Mouse (Mus musculus): ENCODE measurements around the gene Gatad2b. TPM values are rescaled to one million over a fixed set of nuclear protein-coding genes. Genes with fewer than 3 reads are reported as not detected.
A peak's percentile ranks its signal among the peaks of the same experiment; 100 is the strongest.
"Not testable (repeated sequence)": the region's sequence is repeated elsewhere in the genome, so short reads cannot be mapped to it uniquely, and the experiment has no call there.

Gatad2b gene
- 10 to 100 TPM; 55.5 to 65.9 TPM for total RNA-seq (2021)
- long read RNA-seq, experiment 1, partial matches to known transcripts = 0 of 6 reads
- long read RNA-seq, experiment 1, other reads (novel, unspliced or antisense) = 6 of 6 reads
- long read RNA-seq, experiment 2, partial matches to known transcripts = 0 of 4 reads
- long read RNA-seq, experiment 2, other reads (novel, unspliced or antisense) = 4 of 4 reads

DNA sequence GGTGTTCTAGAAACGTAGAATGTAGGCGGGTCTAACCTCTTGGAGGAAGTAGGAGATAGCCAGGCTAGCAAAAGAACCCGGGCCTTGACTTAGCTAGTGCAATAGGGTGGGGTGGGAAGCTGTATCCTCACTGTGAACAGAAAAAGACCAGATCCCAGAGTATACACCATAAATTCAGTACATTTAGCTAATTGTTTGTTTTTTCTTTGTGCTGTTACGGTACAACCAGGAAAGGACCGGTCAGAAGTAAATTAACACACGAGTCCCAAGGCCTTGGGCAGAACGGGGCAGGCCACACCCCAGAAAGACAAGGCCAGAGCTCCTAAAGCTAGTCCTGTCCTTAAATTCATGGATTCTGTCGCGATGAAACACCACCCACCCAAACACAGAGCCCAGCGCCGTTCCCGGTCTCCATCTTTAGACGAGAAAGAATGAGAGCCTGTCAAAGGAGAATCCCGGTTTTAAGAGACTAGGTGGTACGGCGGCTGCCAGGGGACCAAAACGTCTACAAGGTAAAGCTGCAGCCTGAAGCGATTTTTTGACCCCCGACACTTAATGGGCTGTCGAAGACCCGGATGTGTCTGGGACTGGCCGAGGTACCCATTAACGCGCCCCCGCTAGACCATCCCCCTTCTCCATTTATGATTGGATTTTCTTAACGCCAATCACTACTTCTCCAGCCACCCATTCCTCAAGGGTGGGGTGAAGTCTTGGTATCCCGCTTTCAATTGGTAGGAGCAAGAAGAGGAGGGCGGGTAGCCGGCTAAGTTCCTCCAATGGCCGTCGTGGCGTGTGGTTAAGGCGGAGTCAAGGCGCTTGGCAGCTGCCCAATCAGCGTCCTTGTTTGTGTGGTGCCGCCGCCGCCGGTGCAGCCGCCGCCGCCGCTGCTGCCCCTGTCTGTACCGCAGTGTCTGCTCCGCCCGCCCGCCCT, at the start of gene Gatad2b:
Gene Gatad2b, plus strand, starts transcription at position 834 of the 931 bp plus-strand sequence.
- DNase-seq = peak; percentile 98

DNA sequence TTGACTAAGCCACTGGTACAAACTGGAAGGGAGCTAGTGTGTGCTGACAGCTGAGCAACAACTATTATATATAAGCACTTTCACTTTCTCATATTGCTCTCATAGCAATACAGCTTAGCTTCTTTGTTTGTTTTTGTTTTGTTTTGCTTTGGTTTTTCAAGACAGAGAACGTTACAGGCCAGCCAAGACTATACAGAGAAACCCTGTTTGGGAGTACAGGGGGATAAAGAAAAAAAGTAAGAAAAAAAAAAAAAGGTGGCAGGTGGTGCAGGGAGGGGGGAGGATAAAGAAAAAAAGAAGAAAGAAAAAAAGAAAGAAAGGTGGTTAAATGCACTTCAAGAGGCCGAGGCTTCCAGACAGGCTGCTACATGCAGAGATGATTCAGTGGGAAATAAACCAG, 47.6 kb upstream of the Gatad2b start:
- no peak for DNase-seq

DNA sequence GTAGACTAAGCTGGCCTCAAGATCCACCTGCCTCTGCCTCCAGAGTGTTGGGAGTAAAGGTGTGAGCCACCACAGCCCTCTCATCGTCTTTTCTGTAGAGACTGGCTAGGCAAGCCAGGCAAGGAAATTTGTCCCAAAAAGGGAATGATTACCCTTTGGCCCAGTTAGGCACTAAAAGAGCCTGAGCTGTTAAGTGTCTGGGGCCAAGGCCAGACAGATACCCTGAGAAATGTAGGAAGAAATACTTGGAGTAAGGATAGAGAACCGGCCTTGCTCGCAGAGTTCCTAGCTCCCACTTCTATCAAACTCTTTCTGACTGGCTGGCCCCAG, 45.4 kb upstream of the Gatad2b start:
- no peak for DNase-seq

DNA sequence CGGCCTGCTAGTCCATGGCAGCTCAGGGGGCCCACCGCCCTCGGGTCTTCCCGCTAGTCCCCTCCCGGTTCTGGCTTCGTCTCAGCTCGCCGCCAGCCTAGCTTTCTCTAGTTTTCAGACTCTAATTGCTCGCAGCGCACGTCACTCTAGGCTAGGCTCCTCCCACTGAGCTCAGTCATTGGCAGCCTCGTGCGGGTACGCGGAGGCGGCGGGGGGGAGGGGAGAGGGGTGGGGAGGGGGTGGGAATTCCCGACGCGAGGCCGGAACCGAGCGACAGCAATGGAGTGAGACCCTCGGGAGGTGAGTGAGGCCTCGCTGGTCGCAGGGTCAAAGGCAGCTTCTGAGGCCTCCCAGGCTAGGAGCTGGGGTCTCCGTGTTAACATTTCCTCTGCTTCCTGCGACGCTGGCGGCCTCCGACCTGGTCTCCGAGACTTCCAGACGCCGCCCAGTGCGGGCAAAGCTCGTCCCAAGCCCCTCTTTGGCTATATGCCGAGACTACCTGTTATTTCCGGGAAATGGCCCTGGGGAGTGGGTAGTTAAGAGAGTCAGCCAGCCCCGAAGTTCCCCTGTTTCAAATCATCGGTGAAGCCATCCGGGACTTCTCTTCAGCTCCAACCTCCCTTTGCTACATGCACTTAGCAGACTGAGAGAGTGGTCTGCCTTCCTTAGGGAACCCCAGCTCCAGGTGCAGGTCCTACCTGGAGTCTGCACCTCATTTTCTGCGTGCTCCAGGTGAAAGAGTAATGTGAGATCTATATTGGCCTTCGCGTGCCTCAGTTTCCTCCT, 44.8 kb upstream of the Gatad2b start, which contains the start of gene Slc39a1:
Gene Slc39a1, plus strand, starts transcription at position 213 of the 786 bp plus-strand sequence.
- DNase-seq = peak; percentile 94

DNA sequence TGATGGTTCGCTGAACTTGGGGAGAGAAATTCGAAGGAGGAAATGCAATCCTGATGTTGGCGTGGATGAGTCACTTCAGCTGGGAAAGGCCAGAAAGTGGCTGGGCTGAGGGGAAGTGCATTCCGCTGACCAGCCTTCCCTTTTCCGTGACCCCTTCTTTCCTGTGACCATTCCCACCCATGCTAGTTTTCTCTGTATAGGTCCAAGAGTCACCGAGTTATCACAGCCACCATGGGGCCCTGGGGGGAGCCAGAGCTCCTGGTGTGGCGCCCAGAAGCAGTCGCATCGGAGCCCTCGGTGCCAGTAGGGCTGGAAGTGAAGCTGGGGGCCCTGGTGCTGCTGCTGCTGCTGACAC, 44.3 kb upstream of the Gatad2b start:
- DNase-seq = peak; percentile 56

DNA sequence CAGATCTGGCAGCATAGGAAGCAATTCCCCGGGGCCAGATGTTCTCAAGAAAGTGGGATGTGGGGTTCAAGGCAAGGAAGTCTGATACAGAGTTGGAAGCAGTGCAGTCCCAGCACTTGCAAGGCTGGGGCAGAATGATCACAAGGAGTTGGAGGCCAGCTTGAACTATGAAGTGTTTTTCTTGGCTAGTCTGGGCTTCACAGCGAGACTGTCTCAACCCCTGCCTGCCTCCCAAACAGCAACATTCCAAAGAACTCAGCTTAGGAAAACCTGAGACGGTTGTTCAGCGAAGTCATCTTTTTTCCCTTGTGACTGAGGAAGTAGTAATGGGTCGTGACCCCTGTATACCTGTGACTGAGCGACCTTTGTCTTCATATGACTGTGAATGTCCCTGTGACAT, 42.2 kb upstream of the Gatad2b start:
- no peak for DNase-seq

DNA sequence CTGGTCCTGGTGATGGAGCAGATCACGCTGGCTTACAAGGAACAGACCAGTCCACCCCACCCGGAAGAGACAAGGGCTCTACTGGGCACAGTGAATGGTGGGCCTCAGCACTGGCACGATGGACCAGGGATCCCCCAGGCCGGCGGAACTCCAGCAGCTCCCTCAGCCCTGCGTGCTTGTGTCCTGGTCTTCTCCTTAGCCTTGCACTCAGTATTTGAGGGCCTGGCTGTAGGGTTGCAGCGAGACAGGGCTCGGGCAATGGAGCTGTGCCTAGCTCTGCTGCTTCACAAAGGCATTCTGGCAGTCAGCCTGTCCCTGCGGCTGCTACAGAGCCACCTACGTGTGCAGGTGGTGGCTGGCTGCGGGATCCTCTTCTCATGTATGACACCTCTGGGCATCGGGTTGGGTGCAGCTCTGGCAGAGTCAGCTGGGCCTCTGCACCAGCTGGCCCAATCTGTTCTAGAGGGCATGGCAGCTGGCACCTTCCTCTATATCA, 41.2 kb upstream of the Gatad2b start:
- DNase-seq = not testable (repeated sequence)

DNA sequence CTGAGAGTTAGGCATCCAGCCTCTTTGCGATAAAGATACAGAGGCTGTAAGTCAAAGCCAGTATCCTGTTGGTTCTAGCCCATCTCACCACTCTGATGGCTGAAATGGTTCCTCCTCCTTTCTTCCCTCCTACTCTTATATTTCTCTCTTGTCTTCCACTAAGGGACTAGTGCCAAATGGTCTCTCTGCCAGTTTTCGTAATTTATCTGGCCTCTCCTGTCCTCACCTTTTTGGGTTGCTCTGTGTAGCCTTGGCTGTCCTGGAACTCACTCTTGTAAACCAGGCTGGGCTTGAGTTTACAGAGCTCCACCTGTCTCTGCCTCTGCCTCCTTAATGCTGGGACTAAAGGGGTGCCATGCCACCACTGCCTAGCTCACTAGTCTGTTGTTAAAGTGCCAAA, 40.3 kb upstream of the Gatad2b start:
- DNase-seq = not testable (repeated sequence)

DNA sequence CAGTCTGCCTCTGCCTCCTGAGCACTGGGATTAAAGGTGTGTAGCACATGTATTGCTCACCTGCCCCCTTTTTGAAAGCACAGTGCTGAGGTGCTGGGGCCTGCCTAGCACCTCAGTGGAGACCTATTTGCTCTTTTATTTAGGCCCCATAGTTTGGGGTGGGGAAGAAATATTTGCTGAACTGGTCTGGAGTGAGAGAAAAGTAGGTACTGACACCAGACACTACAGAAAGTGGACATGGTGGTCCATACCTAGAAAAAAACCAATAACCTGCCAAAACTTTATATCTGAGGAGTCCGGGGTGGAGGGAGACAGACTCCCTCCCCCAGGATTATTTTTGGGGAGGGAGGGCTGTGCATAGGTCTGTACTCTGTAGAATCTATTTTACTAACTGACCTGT, 39.8 kb upstream of the Gatad2b start:
- not testable (repeated sequence) for DNase-seq

DNA sequence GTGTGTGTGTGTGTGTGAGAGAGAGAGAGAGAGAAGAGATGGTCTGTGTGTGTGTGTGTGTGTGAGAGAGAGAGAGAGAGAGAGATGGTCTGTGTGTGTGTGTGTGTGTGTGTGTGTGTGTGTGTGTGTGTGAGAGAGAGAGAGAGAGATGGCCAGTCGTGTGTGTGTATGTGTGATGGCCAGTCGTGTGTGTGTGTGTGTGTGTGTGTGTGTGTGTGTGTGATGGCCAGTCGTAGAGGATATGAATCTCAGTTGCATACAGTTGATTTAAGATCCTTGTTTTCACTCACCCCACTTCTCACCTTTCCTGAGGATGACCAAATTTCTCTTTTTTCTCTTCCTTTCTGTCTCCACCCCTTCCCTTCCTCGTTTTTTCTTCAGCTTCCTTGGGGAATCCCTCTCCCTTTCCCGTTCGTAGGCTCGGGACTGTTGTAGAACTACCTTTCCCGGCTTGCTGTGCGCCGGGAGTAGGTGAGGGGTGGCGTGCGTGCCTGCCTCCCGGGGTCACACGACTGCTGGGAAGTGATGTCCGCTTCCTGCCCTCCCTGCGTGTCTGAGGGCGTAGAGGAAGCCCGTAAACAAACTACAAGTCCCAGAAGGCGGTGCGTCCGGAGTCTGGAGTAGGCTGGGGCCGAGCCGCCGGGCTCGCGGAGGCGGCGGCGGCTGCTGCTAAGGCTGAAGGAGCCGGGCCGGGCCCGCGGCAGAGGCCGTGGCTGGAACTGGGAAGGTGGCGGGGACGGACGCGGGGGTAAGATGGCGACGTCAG, 39.1 kb upstream of the Gatad2b start, which contains the start of gene Crtc2:
Gene Crtc2, plus strand, starts transcription at position 511 of the 766 bp plus-strand sequence.
- peak; percentile 95 for DNase-seq

DNA sequence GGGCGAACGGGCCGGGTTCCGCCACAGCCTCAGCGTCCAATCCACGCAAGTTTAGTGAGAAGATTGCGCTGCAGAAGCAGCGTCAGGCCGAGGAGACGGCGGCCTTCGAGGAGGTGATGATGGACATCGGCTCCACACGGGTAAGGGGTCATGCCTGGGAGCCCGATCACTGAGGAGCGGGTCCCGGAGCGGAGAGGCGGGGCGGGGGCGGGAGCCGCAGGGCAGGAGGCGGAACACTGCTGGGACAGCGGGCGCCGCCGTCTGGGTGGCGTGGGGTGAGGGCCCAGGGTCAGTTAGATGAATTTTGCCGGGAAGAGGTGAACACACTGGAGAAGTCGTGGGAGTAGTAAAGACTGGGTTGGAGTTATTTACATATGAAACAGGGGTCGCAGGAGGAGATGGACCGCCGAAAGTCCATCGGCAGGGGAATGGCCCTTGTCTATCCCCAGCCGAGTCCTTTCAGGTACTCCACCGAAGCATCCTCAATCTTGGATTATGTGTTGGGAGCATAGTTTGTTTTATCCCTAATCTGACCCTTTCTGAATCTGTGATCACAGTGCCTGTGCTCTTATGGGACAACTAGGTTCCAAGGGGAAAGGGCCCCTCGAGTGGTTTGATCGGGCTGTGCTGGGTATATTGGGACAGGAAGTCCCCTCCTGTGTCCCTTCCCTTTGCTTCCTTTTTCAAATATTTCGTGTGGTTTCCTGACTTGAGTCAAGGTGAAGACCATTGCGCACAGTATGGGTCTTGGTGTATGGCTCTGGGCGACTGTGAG, 38.4 kb upstream of the Gatad2b start:
- peak; percentile 77 for DNase-seq

DNA sequence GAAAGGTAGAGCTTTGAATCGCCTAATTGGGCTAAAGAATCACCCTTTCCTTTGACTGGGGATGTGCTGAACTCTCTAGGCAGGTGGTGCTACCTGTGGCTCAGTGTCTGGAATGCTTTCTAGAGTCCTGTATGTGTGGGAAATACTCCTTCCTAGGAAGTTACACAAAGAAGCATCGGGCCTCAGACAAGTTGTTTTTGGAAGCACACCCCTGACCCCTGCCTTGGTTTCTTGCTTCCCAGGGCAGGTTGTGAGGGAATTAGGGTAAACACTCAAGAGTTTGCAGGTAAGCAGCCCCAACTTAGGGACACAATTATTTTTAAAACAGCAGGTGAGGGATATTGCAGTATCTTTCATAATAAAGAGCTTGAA, 37.8 kb upstream of the Gatad2b start:
- DNase-seq = no peak

DNA sequence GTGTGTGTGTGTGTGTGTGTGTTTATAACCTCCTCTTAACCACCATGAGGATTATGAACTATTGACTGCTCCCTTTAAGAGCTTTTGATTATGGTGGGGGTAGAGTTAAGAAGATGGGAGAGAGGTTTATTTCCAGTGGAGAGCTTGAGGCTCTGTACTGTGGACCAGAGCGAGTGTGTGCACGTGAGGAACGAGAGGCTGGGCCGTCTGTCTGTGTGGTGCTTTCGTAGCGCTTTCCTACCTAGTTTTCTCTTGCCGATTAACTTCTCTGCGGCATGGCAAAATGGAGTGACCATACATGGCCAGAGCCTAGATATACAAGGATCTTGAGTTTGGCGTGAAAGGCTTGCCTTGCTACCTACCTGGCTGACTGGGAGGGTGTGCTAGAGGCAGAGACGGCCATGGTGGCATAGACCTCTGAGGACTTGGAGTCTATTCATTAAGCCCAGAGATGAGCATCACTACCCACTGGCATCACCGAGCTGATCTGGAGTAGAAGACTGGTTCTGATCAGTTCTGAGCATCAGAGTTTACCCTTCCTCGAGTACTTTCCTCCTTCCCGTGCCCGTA, 37.1 kb upstream of the Gatad2b start:
- DNase-seq = no peak

DNA sequence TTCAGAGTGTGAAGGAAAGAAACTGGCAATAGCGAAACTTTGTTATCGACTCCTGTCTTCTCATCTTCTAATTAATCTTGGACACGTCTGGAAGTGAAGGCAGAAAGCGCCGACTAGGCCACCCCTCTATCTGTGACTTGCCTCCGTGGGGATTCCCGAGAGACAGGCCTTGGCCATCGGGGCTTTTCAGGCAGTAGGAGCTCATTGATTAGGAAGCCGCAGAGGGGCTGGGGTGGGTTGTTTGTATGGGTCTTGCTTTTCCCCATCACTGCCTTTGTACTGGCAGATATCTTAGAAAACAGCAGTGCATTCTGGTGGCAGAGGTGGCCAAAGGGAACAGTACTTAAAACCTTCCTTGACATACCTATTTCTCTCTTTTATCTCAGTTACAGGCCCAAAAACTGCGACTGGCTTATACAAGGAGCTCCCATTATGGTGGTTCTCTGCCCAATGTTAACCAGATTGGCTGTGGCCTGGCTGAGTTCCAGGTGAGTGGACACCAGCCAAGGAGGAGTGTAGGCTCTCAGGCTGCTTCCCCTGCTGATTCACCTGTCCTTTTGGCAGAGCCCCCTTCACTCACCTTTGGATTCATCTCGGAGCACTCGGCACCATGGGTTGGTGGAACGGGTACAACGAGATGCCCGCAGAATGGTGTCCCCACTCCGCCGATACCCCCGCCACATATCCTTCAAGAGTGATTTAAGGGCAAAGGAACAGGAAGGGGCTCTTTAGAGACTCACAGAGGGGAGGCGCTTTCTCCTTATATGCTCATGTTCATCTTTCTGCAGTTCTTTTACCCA, 36.0 kb upstream of the Gatad2b start:
- DNase-seq = peak; percentile 66

DNA sequence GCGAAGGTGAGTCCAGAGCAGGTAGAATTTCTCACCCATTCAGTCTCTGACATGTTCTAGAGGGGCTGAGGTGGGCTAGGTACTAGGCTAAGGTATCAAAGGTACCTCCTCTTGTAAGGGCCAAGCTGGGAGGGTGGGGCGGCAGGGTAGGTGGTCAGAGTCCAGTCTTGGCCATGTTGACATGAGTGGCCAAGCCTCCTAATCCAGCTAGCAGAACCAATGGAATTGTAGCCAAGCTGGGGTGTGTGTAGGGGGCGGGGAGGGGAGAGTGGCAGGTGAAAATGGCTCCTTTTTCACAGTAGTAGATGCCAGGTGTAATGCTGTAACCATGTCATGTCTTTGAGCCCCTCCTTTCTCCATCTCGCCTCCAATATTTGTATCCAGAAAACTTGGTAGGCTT, 34.5 kb upstream of the Gatad2b start:
- no peak for DNase-seq

DNA sequence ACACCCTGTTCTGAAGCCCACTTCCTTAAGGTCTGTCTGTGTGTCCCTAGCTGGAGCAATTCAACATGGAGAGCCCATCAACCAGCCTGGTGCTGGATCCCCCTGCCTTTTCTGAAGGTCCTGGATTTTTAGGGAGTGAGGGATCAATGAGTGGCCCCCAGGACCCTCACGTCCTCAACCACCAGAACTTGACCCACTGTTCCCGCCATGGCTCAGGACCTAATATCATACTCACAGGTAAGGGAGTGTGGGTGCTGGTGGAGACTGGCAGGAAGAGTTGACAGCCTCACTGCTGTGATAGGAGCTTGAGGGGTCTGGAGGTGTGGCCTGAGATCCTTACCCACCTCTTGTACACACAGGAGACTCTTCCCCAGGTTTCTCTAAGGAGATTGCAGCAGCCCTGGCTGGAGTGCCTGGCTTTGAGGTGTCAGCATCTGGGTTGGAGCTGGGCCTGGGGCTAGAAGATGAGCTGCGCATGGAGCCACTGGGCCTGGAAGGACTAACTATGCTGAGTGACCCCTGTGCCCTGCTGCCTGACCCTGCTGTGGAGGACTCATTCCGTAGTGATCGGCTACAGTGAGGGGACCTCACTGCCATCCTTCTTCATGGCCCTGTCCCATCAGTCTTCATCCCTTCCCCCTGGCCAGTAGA, 29.7 kb upstream of the Gatad2b start:
- DNase-seq = no peak

DNA sequence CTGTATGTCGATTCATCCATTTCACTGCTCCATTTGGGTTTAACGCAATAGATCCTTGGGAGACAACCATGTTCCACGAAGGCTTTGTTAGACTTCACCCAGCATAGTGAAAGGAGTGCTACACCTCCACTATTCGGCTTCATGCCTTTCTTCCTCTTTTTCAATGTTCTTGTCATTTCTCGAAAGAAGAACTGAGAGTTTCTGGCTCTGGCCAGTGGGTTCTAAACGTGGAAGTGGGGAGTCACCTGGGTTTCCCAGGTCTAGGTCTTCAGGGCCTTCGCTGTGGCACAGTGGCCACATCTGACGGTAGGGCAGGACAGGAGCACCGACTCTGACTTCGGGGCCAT, 28.3 kb upstream of the Gatad2b start:
- no peak for DNase-seq

DNA sequence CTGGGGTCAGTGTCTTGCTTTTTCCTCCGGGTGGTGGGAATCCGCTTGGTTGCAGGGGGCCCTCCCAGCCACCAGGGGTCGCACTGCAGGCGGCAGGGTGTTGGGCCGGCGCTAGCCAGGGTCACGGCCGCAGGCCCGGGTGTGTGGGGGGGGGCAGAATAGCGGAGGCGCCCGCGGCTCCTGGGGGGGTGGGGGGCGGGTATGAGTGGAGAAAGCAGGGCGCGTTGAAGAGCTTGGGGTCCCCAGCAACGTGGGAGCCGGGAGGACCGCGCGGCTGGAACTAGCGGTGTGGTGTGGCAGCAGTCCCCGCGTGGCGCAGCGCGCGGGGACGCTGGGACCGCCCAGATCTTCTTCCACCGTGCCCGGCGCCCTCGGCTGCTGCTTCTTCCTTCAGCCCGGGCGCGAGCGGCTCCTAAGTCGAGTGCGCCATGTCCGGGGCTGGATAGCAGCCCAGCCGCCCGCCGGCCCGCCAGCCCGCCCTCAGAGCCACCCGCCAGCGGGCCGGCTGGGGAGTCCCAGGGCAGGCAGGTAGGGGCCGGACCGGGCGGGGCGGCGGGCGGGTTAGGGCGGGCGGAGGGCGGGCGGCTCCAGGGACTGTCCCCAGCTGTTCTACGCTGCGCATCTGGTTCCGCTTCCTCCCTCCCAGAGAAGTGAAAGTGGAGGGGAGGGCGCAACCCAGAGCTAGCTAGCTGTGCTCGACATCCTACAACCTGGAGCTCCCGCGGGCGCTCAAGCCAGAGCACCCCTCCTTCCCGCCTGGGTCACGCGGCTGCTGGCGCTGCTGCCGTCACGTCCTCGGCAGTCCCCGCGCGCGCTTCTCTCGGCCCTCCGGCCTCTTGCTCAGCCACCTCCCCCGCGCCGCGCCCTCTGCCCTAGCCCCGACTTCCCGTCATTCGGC, 27.7 kb upstream of the Gatad2b start, which contains the start of gene Dennd4b:
Gene Dennd4b, plus strand, starts transcription at position 152 of the 898 bp plus-strand sequence.
- DNase-seq = peak; percentile 97
